ENCODE assay signal across 8 mouse cellular contexts in the genomic region with DNA sequence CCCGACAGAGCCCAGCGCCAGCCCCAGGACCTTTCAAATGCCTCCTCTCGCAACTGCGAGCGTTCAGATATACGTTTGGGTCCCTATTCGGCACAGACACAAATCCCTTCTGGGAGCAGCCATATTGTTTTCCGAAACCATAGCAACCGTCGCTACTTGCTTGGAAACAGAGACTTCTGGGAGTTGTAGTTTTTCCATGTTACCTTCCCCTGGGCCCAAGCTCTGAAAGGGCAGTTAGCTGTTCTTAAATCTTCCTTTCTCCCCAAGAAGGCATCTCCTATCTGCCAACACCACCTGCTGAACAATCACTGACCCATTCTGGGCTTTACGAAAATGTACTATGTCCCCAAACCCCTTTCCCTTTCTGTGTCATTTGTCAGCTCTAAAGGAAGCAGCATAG. TPM values are rescaled to one million over a fixed set of nuclear protein-coding genes. Genes with fewer than 3 reads are reported as not detected.
A peak's percentile ranks its signal among the peaks of the same experiment; 100 is the strongest.
DNase-seq lines count a peak whose midpoint lies in the region; ATAC-seq and TF ChIP-seq lines count a peak whose summit lies in the region.

No protein-coding gene starts in this region.

- peak; percentile 74 for DNase-seq in layer of hippocampus, adult 11-12 months (ENCODE audit: low spot score)
- DNase-seq in layer of hippocampus, adult 9-10 months (ENCODE audit: low spot score) = no peak
- DNase-seq in cerebellum, adult 9-10 months = peak; percentile 86
- DNase-seq in hindbrain, postnatal 0 days (ENCODE audit: low spot score) = peak; percentile 94
- peak; percentile 47 to 74 for DNase-seq in left cerebral cortex, postnatal 10 days (ENCODE audit: extremely low spot score in 1 of 2, low spot score in 2 of 2)
- DNase-seq in right cerebral cortex, postnatal 36 days (ENCODE audit: low spot score in 2 of 2) = peak; percentile 36 to 61

- H3K9me3 ChIP-seq in hindbrain, postnatal 0 days (ENCODE audit: low read length) = no peaks in the 10 kb centered on the region

- 5% methylated on average over 11 of the region's 11 CpGs for WGBS in hindbrain, postnatal 0 days

- intact Hi-C loops in left cerebral cortex, postnatal 10 days (cut with DNase I) = loop anchor here (5.0 kb wide), 1 partner anchor 88 kb away; the partner anchor contains the start of gene Pank2

- peak overlapping the region; percentile 25; the same call in 1 of the 2 replicates for H3K9ac ChIP-seq in hindbrain, postnatal 0 days (replicated peaks; ENCODE audit: low read length)

- H3K4me1 ChIP-seq in hindbrain, postnatal 0 days (ENCODE audit: insufficient read depth, low read length) = peaks cover 34% of the 10 kb centered on the region

- H3K4me2 ChIP-seq in hindbrain, postnatal 0 days (ENCODE audit: low read depth, low read length) = peak overlapping the region; percentile 93

- ATAC-seq in frontal cortex, adult (ENCODE audit: low TSS enrichment) = peak; percentile 77
- peak; percentile 61 for ATAC-seq in hindbrain, postnatal 0 days
- peak; percentile 69 for ATAC-seq in megakaryocyte progenitor cell, adult 5-6 weeks (replicated peaks; ENCODE audit: poor library complexity)

- H3K27me3 ChIP-seq in hindbrain, postnatal 0 days (ENCODE audit: insufficient read depth, low read length) = 0 out of 2 replicates have a peak, but pooled peaks cover 8% of the 10 kb centered on the region

- no peak for TF ChIP-seq CTCF in hindbrain, postnatal 0 days (IDR thresholded peaks at IDR 0.05; ENCODE audit: low read depth)

- H3K4me3 ChIP-seq in hindbrain, postnatal 0 days (ENCODE audit: low read length) = peak overlapping the region; percentile 48

- H3K27ac ChIP-seq in hindbrain, postnatal 0 days = no peak overlapping the region

- H3K36me3 ChIP-seq in hindbrain, postnatal 0 days (ENCODE audit: insufficient read depth, low read length) = no peaks in the 10 kb centered on the region

RNA-seq across cellular contexts. Expression of gene Cenpb, which starts 5.2 kb away (rescaled TPM):
- 106 and 112 TPM in 2 replicates for total RNA-seq in hindbrain, postnatal 0 days (2014; rRNA removed)
- polyA plus RNA-seq in hindbrain, postnatal 0 days (2015; fragmentation: Nextera tagmentation; extraction: Ambion mirVana) = 12.8 and 14.4 TPM in 2 replicates
- total RNA-seq in left cerebral cortex, postnatal 10 days (2021) = 10 to 100 TPM; 93.6 to 97.1 TPM
- total RNA-seq in megakaryocyte progenitor cell, adult 5-6 weeks (2015) = 8.0 and 8.3 TPM in 2 replicates
- 14.8 and 15.8 TPM in 2 replicates for total RNA-seq in megakaryocyte progenitor cell, adult 5-6 weeks (2017)

RNA-seq across cellular contexts. Expression of gene Cdc25b, which starts 12.0 kb away (rescaled TPM):
- total RNA-seq in hindbrain, postnatal 0 days (2014; rRNA removed) = 18.2 TPM in 2 replicates
- 22.2 and 24.0 TPM in 2 replicates for polyA plus RNA-seq in hindbrain, postnatal 0 days (2015; fragmentation: Nextera tagmentation; extraction: Ambion mirVana)
- total RNA-seq in left cerebral cortex, postnatal 10 days (2021) = 10 to 100 TPM; 17.0 to 17.2 TPM
- 8.9 and 10.8 TPM in 2 replicates for total RNA-seq in megakaryocyte progenitor cell, adult 5-6 weeks (2015)
- 9.6 and 13.4 TPM in 2 replicates for total RNA-seq in megakaryocyte progenitor cell, adult 5-6 weeks (2017)

RNA-seq across cellular contexts. Expression of gene Spef1, which starts 12.4 kb away (rescaled TPM):
- total RNA-seq in hindbrain, postnatal 0 days (2014; rRNA removed) = 15.5 and 17.3 TPM in 2 replicates
- polyA plus RNA-seq in hindbrain, postnatal 0 days (2015; fragmentation: Nextera tagmentation; extraction: Ambion mirVana) = 7.8 and 8.9 TPM in 2 replicates
- total RNA-seq in left cerebral cortex, postnatal 10 days (2021) = 10 to 100 TPM; 17.4 to 18.6 TPM
- total RNA-seq in megakaryocyte progenitor cell, adult 5-6 weeks (2015) = 0.39 and 0.72 TPM in 2 replicates
- 0.91 and 2.0 TPM in 2 replicates for total RNA-seq in megakaryocyte progenitor cell, adult 5-6 weeks (2017)

RNA-seq across cellular contexts. Expression of gene 1700037H04Rik, which starts 14.8 kb away (rescaled TPM):
- total RNA-seq in hindbrain, postnatal 0 days (2014; rRNA removed) = 155 and 157 TPM in 2 replicates
- polyA plus RNA-seq in hindbrain, postnatal 0 days (2015; fragmentation: Nextera tagmentation; extraction: Ambion mirVana) = 76.0 and 79.3 TPM in 2 replicates
- 10 to 100 TPM; 69.3 to 74.2 TPM for total RNA-seq in left cerebral cortex, postnatal 10 days (2021)
- total RNA-seq in megakaryocyte progenitor cell, adult 5-6 weeks (2015) = 85.1 and 90.4 TPM in 2 replicates
- 34.9 and 39.5 TPM in 2 replicates for total RNA-seq in megakaryocyte progenitor cell, adult 5-6 weeks (2017)

RNA-seq across cellular contexts. Expression of gene Ap5s1, which starts 32.2 kb away (rescaled TPM):
- total RNA-seq in hindbrain, postnatal 0 days (2014; rRNA removed) = 63.0 and 67.6 TPM in 2 replicates
- 37.1 and 37.5 TPM in 2 replicates for polyA plus RNA-seq in hindbrain, postnatal 0 days (2015; fragmentation: Nextera tagmentation; extraction: Ambion mirVana)
- 10 to 100 TPM; 21.2 to 23.6 TPM for total RNA-seq in left cerebral cortex, postnatal 10 days (2021)
- 3.6 and 3.9 TPM in 2 replicates for total RNA-seq in megakaryocyte progenitor cell, adult 5-6 weeks (2015)
- 2.9 and 6.7 TPM in 2 replicates for total RNA-seq in megakaryocyte progenitor cell, adult 5-6 weeks (2017)
